Mouse (Mus musculus) right cerebral cortex, postnatal 10 days (tissue): ENCODE data around the gene Gpr26.

Source experiments
- DNase-seq, 2 experiments: peaks; one replicate each; pipeline ENCODE4 v3.0.0; 2021; ENCODE audit warnings: low spot score in 2 of 2

The Gpr26 gene

DNA sequence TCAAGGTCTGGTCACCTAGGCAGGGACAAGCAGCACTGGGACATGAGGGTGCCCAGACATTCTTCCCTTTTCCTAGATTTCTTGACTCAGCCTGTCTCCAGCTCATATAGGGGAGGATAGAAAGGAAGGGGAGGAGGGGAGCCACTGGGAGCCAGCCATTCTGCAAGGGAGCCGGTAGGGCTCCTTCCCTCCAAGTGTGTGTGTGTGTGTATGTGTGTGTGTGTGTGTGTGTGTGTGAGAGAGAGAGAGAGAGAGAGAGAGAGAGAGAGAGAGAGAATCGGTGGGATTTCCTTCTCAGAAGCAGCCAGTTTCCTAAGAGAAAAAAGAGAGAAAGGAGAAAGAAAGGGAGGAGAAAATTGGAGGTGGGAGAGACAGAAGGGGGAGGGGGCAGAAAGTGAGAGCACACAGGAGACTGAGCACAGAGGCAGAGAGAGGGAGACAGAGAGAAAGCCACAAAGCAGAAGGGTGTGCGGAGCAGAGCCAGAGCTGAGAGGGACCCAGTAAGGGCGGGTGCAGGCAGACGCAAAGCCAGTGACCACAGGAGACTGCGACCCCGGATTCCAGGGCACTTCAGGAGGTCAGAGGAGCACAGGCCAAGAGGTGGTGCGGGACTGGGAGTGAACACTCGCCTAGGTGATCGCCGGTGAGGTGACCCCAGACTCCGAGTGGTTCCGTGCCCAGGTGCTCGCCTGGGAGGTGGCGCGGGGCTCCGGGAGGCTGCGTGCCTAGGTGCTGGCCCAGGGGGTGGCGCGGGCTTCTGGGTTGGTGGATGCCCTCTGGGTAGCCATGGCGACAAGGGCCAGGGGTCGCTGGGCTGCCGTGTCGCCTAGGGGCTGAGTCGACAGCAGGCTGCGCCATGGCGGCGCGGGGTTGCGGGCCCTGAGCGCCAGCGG, at the start of gene Gpr26:
TSS of gene Gpr26 (plus strand) at position 438 of the 893 bp plus-strand sequence.
- DNase-seq: peak; percentile 74 to 82

DNA sequence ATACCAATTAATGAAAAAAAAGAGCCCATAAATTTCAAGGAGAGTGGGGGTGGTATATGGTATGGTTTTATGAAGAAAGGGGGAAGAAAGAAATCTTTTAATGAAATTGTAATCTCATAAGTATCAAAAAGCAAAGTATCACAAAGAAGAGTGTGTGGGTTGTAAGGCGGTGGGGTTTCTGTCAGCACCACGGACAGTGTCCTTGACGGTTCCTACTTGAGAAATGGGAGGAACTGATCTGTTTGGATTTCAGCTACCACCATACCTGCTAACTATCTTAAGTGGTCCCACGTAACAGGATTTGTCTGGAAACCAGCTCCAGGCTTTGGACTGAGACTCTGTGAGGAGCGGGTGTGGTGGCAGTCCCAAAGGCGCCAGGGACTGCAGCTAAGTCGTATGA, 48.9 kb upstream of the Gpr26 start:
- no peak for DNase-seq

DNA sequence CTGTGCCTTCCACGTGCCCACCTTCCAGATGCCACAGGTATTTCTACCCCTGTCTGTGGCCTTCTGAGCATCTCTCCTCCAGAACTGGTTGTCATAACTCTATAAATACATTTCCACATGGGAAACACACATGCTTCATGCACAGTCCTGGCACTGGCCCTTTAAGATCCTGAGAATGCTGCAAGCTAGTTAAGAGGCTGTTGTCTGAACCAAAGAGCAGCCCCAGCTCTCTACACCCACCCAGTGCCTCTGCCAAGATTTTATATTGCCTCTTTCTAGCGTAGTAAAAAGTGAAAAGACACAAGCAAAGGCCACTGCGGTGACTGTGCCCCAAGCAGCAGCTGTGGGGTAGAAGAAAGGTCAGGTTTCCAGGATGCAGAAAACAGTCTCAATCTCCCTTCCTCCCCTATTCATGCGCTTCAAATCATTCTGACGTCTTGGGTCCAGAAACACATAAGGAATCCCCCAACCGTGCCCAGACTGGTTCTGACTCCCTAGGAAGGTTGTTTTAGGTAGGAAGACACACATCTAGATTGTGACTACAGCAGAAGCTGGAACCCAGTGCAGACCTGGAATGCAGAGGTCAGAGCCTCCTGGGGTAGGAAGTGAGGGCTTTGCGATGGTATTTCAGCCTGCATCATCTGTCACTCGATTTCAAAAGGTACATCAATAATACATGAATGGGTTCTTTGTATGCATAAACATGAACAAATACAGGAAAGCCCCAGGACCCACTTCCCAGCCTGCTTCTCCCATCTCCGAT, 38.8 kb upstream of the Gpr26 start:
- peak in 1 of 2 experiments; percentile 34 for DNase-seq

DNA sequence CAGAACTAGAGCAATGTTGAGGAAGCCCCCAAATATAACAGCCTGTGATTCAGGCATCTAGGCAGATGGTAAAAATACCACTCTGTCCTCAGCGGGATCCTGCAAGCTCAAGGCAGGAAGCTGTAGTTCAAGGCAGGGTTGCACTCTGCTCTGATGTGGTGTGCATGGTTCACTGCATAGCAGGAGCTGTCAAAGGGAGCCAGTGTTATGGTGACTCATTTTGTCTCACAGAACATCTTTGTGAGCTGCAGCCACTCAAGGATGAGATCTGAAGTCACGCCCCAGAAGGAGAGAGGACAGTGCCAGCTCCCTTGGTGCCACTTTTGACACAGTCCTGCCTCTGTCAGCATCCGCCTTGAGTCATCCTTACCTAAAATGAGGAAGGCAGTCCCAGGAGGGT, 28.6 kb upstream of the Gpr26 start:
- DNase-seq: no peak

DNA sequence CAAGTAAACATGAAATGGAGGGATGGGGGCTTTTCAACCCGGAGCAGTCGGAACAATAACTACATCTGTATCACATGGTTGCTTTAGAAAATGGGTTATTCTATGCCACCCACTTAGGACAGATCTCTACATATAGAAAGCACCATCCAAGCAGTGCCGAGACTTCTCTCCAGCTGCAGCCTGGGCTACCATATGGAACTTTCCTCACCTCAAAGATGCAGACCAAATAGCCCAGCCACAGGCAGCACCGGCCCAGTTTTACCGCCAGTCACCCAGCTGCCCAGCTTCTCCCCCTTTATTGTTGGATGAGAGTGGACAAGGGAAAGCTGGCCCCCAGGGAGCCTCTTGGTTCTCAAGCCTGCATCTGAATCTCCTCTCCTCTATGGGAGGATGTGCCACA, 15.1 kb upstream of the Gpr26 start:
- DNase-seq: no peak

DNA sequence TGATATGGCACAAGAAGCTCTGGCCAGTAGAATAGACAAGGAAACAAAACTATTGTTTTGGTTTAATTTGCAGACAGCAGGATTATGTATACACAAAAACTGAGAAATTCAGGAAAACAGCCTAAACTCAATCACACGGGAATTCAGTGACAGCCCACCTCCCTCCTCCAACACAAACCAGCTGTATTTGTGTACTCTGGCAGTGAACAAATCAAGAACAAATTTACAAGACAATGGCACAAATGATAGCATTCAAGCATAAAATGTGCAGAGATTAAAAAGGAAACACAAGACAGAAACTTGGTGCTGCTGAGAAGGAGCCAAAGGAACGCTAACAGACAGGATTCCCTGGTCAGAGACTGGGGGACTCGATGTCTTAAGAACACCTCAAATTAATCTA, 12.9 kb upstream of the Gpr26 start:
- no peak for DNase-seq

DNA sequence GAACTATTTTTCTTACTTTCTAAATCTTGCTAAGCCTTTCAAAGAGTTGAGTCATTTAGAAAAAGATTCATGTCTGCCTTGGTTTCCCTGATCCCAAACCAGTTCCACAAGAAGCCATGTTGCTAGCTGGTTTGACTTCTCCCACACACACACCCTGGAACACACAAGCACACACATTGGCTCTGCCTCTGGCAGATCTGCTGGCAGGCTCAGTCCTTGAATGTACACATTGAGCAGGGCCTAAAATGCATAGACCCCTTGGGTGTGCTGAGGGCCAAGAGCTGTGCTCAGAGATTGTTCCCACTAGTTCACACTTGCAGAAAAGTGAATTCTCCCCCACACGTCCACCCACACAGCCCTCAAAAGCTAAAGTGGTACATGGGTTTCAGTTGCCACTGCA, 7.6 kb upstream of the Gpr26 start:
- no peak for DNase-seq

DNA sequence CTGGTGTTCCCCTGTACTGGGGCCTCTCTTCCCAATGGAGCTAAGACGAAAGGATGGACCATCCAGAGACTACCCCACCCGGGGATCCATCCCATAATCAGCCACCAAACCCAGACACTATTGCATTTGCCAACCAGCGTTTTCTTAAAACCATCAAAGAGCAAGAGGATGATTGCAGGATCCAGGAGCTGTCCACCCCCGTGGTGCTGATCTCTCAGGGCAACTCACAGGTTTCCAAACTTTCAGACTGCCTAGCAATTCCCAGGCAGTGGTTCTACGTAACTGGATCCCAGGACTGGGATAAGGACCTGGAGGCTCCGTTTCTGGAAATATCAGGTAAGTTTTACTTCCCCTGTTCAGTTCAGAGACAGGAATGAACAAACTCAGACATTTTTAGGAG, 5.7 kb upstream of the Gpr26 start:
- no peak for DNase-seq

DNA sequence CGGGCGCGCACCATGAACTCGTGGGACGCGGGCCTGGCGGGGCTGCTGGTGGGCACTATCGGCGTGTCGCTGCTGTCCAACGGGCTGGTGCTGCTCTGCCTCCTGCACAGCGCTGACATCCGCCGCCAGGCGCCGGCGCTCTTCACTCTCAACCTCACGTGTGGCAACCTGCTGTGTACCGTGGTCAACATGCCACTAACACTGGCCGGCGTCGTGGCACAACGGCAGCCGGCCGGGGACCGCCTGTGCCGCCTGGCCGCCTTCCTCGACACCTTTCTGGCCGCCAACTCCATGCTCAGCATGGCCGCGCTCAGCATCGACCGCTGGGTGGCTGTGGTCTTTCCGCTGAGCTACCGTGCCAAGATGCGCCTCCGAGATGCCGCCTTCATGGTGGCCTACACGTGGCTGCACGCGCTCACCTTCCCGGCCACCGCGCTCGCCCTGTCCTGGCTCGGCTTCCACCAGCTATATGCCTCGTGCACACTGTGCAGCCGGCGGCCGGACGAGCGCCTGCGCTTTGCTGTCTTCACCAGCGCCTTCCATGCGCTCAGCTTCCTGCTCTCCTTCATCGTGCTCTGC, 745 bp downstream of the Gpr26 start:
- DNase-seq: peak; percentile 58 to 63

DNA sequence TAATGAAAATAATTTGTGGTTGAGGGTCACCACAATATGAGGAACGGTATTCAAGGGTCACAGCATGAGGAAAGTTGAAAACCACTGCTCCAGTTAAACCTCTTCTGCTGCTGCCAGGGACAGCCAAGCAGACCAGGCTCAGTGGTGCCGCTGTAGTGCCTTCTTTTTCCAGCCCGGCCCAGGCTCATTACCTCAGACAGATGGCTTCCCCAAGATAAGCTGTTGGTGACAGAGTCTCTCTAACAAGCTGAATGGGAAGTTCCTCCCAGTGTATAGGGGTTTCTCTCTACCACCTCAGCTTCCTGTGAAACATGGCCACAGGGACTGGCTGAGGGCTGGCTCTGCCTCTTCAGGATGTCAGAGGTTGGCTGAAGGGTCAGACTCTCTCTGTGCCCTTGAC, 4.0 kb downstream of the Gpr26 start:
- peak; percentile 60 to 70 for DNase-seq

DNA sequence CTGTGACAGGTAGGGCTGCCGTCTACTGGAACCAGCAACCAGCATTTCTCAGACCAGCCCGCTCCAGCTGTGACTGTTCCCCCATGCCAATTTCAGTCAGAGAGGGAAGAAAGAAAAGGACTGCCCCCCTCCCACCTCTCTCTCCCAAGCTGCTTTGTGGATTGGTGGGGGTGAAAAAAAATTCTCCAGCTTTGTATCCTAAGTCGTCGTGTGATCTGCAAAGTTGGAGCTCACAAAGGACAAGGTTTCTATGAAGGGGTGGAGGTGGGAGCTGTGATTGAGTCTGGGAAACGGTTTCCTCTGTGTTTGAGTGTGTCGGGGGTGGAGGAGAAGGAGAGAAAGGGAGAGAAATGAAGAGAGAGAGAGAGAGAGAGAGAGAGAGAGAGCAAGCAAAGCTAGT, 9.6 kb downstream of the Gpr26 start:
- DNase-seq: no peak

DNA sequence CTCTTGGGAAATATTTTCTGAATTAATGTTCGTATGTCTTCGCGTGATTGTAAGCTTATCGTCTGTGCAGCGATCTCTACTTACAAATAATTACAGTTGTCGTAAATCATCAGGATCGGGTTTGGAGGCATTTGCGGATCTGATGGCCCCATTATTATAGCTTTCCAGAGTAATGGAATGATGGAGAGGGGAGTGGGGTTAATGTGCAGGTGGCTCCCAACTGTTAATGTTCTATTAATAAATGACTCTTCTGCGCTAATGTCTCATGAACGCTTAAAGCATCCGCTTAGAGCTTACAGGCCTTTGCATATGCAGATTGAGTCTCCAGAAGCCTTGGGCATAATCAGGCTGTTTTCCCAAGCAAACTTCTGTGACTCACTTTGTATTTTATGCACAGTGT, 12.3 kb downstream of the Gpr26 start:
- DNase-seq: no peak

DNA sequence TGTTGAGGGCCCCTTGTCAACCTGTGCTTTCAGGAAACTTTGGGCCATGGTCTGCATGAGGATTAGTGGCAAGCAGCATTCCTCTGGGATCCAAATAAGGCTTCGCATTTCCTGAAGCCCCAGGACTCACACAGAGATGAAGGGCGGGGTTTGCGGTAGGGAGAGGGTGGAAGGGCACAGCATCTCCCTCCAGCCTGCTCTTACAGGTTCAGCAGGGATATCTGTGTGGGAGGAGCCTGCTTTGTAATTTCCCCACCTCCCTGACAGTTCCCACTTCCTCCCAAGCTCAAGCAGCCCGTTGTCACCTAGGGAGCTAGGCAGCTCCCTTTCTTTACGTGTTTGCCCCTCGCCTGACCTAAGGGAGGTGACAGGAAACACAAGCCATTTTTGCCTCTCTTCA, 22.8 kb downstream of the Gpr26 start:
- DNase-seq: no peak

DNA sequence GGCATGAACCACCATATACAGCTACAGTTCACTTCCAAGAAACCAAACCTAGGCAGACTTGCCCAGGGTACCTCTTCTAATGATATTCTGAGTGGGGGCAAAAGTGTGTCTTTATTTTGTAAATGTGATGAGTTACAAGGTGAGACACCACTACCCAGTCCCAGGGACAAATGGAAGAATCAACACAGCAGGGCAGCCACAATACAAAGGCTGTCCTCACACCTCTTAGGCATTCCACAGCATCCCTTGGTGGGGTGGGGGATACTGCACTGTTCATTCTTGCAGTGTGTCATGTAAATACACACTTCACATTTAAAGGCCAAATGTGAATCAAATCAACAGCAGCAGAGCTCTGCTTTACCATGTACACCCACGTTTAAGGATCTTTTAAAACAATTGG, 26.0 kb downstream of the Gpr26 start:
- DNase-seq: no peak

DNA sequence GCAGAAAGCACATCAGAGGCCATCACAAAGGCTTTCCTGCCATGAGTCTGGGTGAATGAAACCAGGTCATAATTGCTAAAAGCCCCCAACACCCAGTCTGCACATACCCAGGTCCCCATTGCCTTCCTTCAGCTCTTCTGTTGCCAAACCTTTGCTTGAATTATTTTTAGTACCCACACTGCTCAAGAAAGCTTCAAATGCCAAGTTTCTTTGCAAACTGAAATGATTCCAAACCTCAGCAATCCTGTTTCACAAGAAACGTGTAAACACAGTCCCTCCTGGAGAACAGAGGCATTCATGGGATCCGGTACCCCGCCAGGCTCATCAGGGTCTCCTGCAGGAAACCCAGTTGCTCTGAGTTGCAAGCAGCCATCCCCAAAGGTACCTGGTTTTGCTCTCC, 26.6 kb downstream of the Gpr26 start:
- DNase-seq: no peak

DNA sequence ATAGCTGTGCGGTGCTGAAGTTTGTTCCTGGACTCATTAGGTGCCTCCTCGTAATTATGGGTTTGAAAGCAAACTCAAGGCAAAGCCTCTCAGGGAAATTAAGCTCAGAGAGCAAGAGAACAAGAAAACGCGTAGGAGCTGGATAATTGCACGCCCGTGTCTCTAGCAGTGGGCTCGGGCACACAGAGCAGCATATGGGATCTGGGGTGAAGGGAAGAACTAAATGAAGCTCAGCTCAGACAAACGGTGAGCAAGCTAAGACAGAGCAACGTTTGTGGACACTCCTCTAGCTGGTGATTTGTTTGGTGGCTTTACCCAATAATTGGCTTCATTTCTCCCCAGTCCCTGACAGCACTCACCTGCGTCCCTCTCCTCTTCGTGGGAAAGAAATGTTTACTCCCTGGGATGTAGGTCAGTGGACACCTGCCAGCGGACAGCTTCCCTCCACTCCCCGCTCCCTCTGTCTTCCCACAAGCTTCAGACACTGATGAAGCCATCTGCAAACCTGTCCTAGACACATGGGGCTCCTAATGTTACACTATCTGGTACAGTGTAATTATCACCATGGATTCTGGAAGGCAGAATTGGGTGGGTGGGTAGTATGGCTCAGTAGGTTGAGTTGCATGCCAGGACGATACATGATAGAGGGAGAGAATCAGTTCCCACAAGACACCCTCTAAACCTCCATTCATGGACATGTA, 39.9 kb downstream of the Gpr26 start:
- DNase-seq: peak; percentile 38 to 50

DNA sequence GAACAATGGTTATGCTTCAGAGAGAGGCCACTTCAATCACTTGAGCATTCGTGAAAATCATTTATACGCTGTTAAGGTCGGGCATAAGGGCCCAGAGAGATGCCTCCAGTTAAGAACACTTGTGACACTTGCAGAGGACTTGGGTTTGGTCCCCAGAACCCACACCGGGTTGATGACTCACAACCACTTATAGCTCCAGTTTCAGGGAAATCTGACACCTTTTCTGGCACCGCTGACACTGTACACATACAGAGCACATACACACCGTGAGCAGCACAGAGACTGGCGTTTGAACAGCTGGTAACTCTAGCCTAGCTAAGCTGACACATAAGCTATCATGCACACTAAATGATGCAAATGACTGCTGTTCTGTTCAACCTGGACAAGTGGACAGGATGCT, 42.7 kb downstream of the Gpr26 start:
- no peak for DNase-seq

DNA sequence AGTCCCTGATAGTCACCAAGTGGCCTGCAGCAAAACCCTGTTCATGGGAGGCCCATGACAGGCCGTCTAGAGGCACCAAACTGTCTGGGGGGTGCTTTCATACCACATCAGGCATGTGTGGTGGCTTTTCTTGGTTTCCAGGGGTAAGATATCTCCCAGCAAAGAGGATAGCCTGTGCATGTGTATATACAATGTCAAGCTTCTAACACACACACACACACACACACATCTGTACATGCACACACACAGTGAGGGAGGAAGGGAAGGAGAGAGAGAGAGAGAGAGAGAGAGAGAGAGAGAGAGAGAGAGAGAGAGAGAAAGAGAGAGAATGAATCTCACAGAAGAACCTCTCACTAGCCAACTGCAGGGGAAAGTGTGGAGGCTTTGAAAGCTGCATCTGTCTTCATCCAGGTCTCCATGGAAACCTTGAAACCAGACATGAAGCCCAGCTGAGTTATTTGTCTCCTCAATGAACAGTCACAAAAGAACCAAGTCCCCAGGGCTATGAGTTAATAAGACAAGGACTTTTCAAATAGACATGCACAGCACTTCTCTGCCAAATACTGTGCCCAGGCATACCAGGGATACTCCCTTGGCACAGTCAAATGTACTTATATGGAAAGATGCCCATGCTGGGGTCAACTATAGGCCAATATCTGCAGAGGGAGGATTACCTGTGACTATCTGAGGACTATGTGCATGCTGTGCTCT, 46.9 kb downstream of the Gpr26 start:
- DNase-seq: peak; percentile 58 to 80

DNA sequence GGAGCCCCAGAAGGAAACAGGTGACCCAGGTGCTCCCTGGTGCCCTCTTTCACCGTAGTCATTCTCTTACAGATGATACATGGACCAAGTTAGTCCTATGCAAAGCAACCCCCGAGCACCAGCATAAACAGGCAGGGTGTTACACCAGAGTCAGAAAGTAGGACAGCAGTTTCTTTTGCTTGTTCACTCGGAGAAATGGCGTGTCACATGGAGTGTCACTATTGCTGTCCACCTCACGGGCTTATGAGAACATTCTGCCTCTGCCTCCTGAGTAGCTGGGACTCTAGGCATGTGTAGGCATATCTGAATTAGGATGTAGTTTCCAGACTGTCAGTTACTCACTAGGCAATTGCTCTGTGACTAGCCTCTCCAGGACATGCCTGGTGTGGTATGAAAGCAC, 47.7 kb downstream of the Gpr26 start:
- no peak for DNase-seq

DNA sequence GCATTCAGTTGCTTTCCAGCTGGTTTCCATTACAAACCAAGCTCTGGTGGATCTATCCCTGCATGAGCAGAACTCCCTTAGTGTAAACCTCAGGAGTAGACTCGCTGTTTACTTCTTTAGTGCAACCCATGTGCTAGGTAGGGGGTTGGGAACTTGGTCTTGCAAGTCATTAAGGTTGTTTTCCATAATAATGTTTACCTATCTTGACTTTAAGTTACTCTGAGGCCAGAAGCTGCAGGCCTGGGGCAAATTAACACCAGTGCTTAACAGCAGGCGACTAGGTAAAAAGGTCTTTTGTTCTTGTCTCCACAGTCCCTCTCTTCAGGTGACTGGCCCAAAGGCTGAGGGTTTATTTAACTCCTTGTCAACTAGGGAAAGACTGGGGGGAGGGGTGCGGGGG, 48.9 kb downstream of the Gpr26 start:
- DNase-seq: no peak

DNA sequence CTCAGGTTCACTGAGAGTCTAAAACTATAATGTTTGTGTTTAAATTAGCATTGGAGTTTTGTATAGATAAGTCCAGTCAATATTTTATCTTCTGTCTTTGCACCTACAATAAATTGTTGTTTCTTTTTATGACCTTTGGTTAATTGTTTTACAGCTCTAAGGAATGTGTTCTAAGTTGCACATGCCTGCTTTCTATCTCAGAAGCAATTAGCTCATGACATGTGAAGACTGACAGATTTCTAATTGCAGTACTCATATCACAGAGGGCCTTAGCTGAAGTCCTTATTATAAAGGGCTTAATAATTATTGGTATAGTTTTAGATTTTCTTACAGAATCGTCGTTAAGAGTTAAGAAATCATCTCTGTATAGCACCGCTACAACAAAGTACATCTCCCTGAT, 49.7 kb downstream of the Gpr26 start:
- DNase-seq: no peak

DNA sequence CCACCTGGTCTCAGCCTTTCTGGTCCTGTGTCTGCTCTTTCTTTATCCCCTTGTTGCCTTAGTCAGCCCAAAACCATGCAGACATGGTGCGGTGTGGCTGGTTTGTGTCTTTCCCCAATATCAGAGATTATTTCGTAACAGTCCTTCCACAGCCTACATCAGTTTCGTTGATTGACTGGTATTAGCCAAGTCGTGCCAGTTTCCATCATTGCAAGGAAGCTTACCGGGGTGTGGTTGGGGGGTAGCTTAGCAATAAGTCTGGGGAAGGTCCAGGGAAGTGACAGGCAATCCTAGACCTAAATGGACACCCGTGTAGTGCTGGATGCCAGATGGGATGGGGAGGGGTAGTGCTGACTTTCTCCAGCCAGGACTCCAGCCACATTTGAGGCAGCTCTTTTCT, 59.3 kb downstream of the Gpr26 start:
- DNase-seq: no peak
